Mouse (Mus musculus) right cerebral cortex, postnatal 14 days (tissue): ENCODE data around the gene Lime1.

Experiments
- DNase-seq: peaks from one replicate; pipeline ENCODE4 v3.0.0; 2022

Gene Lime1

DNA sequence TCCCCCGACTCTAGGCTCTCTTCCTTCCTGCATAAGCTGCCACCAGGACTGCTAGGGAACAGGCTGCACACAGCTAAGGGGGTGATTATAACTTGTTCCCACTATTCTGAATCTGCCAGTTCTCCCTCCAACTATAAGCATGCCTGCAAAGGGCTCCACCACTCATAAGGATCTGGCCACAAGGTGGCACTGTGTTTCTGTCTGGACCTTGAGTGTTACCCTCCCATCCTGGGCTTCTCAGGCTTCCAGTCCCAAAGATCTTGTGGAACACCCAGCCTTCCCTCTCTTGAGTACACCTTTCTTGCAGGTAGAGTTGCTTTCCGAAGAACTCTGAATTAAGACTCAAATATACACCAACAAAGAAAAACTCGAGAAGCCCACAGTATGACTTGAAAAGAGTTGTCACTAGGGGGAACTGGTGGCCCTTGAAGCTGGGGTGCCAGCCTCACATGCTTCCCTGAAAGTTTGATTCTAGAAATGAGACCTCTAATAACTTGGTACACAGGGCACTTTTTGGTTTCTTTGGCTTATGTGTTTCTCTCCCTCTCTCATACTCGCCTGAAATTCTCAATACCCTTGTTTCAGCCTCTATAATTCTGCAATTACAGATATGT, 12.8 kb downstream of the Lime1 start:
- peak; percentile 91 for DNase-seq

DNA sequence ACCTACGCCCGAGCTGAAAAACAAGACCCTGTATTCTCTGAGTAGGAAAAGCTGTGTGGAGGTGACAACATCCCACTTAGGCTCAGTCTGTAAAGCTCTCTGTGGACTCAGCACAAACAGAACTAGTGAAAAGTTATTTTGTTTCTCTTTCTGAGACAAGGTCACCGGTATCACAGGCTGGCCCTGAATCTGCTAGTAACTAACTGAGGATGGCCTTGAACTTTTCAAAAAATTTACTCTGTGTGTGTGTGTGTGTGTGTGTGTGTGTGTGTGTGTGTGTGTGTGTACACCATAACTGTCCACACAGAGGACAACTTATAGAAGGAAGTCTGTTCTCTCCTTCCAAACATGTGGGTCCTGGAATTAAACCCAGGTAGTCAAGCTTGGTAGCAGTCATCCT, 14.2 kb downstream of the Lime1 start:
- DNase-seq, result no peak

DNA sequence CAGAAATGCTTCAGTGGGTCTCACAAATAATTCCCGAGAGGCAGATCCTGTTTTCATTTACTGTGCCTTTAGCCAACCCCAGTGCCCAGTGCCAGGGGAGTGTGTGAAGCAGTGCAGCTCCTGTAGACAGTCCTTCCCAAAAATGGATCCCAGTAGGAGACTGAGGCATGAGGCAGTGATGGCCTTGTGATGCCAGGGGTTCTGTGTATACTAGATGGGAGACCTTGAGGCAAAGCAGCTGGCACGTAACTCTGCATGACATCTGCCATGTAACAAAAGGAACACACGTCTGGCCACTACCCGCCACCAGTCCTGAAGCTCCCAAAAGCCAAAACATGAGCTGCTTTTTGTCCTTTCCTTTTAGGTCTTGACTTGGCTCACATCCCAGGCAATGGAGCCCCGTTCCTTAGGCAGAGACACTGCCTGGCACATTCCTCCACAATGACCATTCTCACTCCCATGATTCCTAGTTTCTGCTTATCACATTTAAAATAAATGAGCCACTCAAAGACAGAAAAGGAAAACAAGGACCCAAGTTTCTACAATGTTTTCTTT, 17.4 kb downstream of the Lime1 start:
- no peak for DNase-seq

DNA sequence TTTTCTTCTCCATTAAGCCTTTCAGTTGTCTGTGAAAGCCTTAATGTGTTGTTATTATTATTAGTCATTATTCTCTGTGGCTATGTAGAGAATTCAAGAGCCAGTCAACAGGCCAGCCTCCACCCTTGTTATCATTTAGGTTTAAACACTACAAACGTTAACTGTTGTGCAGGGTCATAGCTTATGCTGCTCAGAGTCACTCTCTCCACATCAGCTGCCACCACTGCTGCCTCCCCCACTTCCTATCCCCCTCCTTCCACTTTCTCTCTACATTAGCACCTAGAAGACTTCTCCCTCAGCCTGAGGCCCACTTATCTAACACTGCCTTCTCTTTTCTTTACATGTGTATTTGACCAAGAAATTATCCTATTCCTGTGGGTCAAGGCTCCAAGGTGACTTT, 21.6 kb downstream of the Lime1 start:
- DNase-seq, result no peak

DNA sequence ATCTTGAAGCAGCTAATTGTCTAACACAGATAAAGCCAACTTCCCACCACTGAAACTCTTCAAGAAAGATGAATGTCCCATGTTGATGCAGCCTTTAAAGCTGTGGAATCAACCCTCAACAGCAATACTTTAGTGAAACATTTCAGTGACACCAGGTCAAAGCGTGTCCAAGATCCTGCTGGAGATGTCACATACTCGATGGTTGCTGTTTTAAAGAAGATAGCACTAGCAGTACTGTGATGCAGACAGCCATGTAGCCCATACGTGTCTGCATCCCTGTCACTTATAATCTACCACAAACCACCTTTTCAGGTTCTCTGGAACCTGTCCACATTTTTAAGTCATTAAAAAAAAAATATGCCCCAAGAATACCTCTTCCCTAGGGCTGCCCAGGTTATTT, 23.8 kb downstream of the Lime1 start:
- DNase-seq, result no peak

DNA sequence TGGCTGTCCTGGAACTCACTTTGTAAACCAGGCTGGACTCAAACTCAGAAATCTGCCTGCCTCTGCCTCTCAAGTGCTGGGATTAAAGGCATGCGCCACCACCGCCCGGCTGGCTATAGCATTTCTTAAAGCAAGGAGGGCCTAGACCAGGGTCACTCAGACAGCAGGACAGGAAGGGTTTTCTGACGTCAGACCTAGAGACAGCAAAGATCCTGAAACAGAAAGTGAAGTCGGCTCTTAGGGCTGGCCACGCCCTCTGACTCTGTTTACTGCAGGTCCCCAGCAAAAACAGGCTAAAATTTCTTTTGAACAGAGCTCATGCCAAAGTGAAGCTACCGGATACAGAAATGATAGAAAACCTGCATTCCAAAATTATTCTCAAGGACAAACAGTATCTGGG, 29.8 kb downstream of the Lime1 start:
- no peak for DNase-seq

DNA sequence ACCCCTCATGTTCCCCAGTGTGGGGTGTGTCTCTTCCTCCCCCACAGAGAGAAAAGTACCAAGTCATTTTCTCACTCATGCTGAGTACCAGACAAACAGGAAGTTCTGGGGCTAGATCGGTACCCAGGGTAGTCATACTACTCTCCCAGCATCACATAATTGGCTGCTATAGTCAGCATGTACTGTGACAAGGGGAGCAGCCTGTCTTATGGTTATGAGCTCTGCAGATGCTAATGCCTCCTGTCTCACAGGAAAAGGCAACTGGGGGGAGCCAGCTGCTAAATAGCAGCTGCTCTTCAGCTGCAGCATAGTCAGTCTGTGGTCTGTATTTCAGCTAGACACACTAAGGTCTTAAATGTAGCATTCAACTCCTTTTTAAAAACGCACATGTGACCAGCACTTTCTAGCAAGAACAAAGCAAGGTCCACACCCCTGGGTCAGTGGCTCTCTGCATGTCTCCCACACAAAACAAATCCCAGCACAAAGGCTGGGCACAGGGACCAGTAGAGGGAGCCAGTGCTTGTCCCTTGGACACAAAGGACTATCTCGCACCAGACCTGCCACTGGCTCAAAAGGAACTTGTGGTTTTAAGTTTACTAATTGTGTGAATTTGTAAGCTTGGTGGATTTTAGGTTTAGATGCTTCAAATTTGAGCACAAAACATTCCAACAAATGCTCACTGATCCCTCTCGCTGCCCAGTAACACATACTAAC, 31.0 kb downstream of the Lime1 start:
- DNase-seq, result peak; percentile 67

DNA sequence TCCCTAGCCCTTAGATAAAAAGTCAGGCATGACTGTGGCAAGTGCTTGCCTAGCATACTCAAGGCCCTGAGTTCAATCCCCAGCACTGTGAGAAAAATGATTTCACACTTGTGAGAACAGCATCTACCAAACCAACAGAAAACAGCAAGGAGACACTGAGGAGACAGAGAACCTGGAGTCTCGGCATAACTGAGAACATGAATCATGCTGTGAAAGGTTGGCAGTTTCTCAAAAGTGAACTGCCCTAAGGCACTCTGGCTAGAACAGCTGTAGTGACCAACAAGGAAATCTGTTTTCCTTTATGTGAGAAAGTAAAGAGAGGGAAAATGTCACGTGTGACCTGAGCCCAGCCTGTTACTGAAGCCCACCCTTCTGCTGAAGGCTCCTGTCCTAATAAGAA, 33.3 kb downstream of the Lime1 start:
- DNase-seq, result no peak

DNA sequence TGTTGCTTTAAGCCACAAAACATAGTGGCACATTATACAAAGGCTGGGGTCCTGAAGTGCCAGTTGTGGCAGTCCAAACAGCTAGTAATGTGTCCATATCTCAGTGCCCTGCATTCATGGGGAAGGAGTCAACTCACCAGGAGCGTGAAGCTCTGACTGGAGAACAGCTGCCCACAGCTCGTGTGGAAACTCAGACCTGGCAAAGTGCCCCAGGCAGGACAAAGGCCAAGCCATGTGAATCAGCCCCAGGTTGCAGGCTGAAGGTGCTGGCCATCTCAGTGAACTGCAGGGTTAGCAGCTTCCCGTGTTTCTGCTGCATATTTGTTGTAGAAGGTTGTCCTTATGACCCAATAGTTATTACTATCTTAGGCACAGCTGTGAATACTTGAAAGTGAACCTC, 36.1 kb downstream of the Lime1 start:
- DNase-seq, result no peak

DNA sequence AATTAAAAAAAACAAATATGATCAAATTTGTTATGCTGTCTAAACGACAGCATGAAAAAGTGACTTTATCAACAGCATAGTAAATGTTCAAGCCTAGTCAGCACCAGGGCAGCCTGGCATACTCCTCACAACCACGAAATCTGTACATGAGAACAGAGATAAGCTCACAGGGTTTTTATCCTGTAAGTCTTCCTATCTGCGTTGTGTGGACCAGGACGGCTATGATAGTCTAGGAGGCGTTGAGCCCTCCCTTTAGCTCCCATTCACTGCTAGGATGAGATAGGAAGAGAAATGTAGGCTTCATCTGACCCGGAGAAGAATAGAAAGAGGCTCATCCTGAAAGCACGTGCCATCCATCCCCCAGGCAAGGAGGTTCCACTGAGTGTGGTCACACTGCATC, 39.5 kb downstream of the Lime1 start:
- no peak for DNase-seq

DNA sequence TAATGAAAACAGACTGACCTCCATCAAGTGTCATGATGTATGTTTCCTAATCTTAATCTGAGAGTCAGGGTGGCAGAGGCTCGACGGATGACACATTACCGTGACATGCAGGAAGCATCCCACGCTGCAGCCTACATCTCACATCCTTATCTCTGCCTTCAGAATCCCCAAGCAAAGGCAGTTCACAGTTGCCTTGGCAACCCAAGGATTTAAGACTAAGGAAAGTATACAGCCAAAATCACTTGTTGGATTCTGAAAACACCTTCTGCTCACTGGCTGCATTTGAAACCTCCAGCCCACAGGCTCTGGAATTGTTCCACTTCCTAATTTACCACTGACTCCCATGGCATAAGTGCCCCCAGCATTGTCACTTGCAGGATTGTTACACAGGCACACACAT, 40.5 kb downstream of the Lime1 start:
- peak; percentile 23 for DNase-seq

DNA sequence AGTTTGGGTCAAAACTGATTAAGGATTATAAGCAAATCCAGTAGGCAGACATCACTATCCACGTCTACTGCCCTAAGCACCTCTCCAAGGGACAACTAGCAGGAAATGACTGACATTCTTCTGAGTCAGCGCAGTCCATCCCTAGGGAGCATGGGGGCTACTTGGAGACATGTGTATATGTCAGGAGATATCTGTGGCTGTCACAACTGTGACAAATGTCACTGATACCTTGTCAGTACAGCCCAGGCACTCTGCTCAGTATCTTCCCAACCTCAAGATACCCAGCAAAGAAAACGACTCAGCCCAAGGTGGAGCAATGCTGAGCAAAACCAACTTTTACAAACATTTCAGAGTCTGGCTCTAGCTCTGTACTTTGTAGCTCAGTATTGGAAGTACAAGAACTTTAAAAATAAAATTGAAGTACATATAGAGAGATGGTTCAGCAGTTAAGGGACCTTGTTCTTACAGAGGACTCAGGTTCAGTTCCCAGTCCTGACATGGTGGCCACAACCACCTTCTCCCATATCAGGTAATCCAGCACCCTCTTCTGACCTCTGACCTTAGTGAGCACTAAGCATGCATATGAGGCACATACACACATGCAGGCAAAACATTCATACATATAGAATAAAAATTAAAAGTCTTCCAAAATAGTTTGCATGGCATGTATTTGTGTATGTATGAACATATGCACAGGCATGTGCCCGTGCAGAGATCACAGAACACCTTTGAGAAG, 41.2 kb downstream of the Lime1 start:
- DNase-seq, result no peak

DNA sequence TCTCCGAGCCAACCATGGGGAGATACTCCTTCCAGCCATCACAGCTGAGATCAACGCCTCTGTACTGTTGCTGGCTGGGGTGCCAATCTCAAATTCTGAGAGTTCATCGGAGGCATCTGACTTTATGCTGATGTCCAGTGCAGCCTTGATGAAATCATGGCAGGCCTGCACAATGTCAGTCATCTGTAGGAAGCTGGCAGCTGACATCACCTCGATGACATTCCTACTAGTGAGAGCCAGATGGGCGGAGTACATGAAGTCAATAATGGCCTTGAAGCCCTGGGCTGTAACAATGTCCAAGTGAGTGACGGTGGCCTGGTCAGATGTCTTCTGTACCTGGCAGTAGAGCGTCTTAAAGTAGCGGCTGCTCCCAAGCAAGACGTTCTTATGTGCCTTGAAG, 44.0 kb downstream of the Lime1 start:
- no peak for DNase-seq
